ENCODE assay signal across 35 mouse cellular contexts in genomic region chr7:19880754-19881153, GRCm38 (mm10). TPM values are rescaled to one million over a fixed set of nuclear protein-coding genes. Genes with fewer than 3 reads are reported as not detected.
DNase-seq lines count a peak whose midpoint lies in the region; ATAC-seq and TF ChIP-seq lines count a peak whose summit lies in the region.
"Had no signal": no experiment of that assay in that cellular context is flagged by ENCODE, and none has a peak within 500 bp of the region (broad histone marks: within the 10 kb centered on the region; RNA-seq: fewer than 3 reads in every experiment).

No protein-coding gene starts in this region.

- no peaks in the 10 kb centered on the region for H3K36me3 ChIP-seq in liver, adult 2 months (ENCODE audit: control insufficient read depth, insufficient read depth, low read length)
- no peaks in the 10 kb centered on the region for H3K36me3 ChIP-seq in liver, embryonic 11.5 days (ENCODE audit: control insufficient read depth, insufficient read depth, low read length)
- H3K36me3 ChIP-seq in midbrain, embryonic 13.5 days, result no peaks in the 10 kb centered on the region
- H3K36me3 ChIP-seq: embryonic facial prominence, embryonic 12.5 days; heart, embryonic 10.5 days; hindbrain, embryonic 15.5 days; limb, embryonic 15.5 days; neural tube, embryonic 13.5 days had no signal

- H3K9me3 ChIP-seq in liver, embryonic 11.5 days (ENCODE audit: control insufficient read depth, low read length), result no peaks in the 10 kb centered on the region
- H3K9me3 ChIP-seq in midbrain, embryonic 13.5 days, result no peaks in the 10 kb centered on the region
- H3K9me3 ChIP-seq: hindbrain, embryonic 15.5 days; limb, embryonic 15.5 days; neural tube, embryonic 13.5 days had no signal

- no peak overlapping the region for H3K4me2 ChIP-seq in liver, embryonic 11.5 days
- H3K4me2 ChIP-seq in midbrain, embryonic 13.5 days (replicated peaks), result no peak overlapping the region
- H3K4me2 ChIP-seq: embryonic facial prominence, embryonic 12.5 days; hindbrain, embryonic 15.5 days; limb, embryonic 15.5 days; lung, embryonic 14.5 days; neural tube, embryonic 13.5 days had no signal

- H3K79me2 ChIP-seq in liver, adult 2 months (ENCODE audit: control insufficient read depth, insufficient read depth, low read length), result no peaks in the 10 kb centered on the region

- TF ChIP-seq CTCF in liver, adult 2 months (IDR thresholded peaks at IDR 0.05; ENCODE audit: low read depth, low read length), result peak; percentile 12; the same call in 1 of the 2 replicates
- peak; percentile 28; the same call in 1 of the 2 replicates for TF ChIP-seq CTCF in bone marrow macrophage, adult 2 months (IDR thresholded peaks at IDR 0.05; ENCODE audit: low read depth, low read length)

- peak; percentile 36 for DNase-seq in heart, adult 11 months
- DNase-seq in heart, postnatal 4 days, result no peak
- DNase-seq in liver, adult 2 months (ENCODE audit: extremely low read depth, low read depth, low spot score), result no peak
- no peak for DNase-seq in liver, embryonic 11.5 days (ENCODE audit: low spot score)
- peak; percentile 27 for DNase-seq in A20 (ENCODE audit: low read depth, low spot score)
- DNase-seq: adrenal gland, adult 2 months; B cell, adult 2 months; cerebellum, adult 18-20 months; cerebellum, postnatal 14 days; forebrain, postnatal 0 days; gastrocnemius, postnatal 36 days; kidney, adult 9 months; kidney, postnatal 36 days; layer of hippocampus, adult 9-11 months; left cerebral cortex, postnatal 4 days; lung, embryonic 14.5 days; lung, postnatal 4 days; thymus, postnatal 14 days had no signal

- peaks cover 4% of the 10 kb centered on the region for H3K4me1 ChIP-seq in liver, adult 2 months (ENCODE audit: control insufficient read depth, insufficient read depth, low read length)
- no peaks in the 10 kb centered on the region for H3K4me1 ChIP-seq in liver, embryonic 11.5 days (replicated peaks; ENCODE audit: control insufficient read depth, insufficient read depth, low read length)
- H3K4me1 ChIP-seq in bone marrow macrophage, adult 2 months (ENCODE audit: control insufficient read depth, insufficient read depth, low read length), result peaks cover 22% of the 10 kb centered on the region
- no peaks in the 10 kb centered on the region for H3K4me1 ChIP-seq in midbrain, embryonic 13.5 days (replicated peaks)
- H3K4me1 ChIP-seq: embryonic facial prominence, embryonic 12.5 days; heart, embryonic 10.5 days; hindbrain, embryonic 15.5 days; limb, embryonic 15.5 days; neural tube, embryonic 13.5 days had no signal

- no peak for TF ChIP-seq POLR2A in liver, adult 2 months (IDR thresholded peaks at IDR 0.05; ENCODE audit: extremely low read depth, insufficient read depth, low read length)
- no peak for TF ChIP-seq POLR2A in bone marrow macrophage, adult 2 months (IDR thresholded peaks at IDR 0.05; ENCODE audit: borderline replicate concordance, low read depth, low read length)

- H3K9ac ChIP-seq in liver, adult 2 months (ENCODE audit: low read depth, low read length), result no peak overlapping the region
- H3K9ac ChIP-seq in liver, embryonic 11.5 days (ENCODE audit: low read depth, low read length), result no peak overlapping the region
- H3K9ac ChIP-seq in midbrain, embryonic 13.5 days (replicated peaks), result no peak overlapping the region
- H3K9ac ChIP-seq: embryonic facial prominence, embryonic 12.5 days; forebrain, postnatal 0 days; hindbrain, embryonic 15.5 days; limb, embryonic 15.5 days; lung, embryonic 14.5 days; neural tube, embryonic 13.5 days had no signal

- no peaks in the 10 kb centered on the region for H3K27me3 ChIP-seq in liver, adult 2 months (ENCODE audit: control insufficient read depth, insufficient read depth, low read length)
- no peaks in the 10 kb centered on the region for H3K27me3 ChIP-seq in liver, embryonic 11.5 days (replicated peaks; ENCODE audit: control insufficient read depth, insufficient read depth, low read length)
- no peaks in the 10 kb centered on the region for H3K27me3 ChIP-seq in midbrain, embryonic 13.5 days
- H3K27me3 ChIP-seq: embryonic facial prominence, embryonic 12.5 days; hindbrain, embryonic 15.5 days; limb, embryonic 15.5 days; neural tube, embryonic 13.5 days had no signal

- 77% methylated on average over 8 of the region's 8 CpGs for WGBS in liver, adult 2 months
- 73% methylated on average over 8 of the region's 8 CpGs for WGBS in liver, embryonic 11.5 days
- 86% methylated on average over 8 of the region's 8 CpGs for WGBS in midbrain, embryonic 13.5 days

- no peak overlapping the region for H3K27ac ChIP-seq in liver, adult 2 months (replicated peaks; ENCODE audit: insufficient read depth, low read depth, low read length)
- H3K27ac ChIP-seq in liver, embryonic 11.5 days (ENCODE audit: low read depth, low read length), result no peak overlapping the region
- H3K27ac ChIP-seq in bone marrow macrophage, adult 2 months (ENCODE audit: insufficient read depth, low read depth, low read length), result no peak overlapping the region
- no peak overlapping the region for H3K27ac ChIP-seq in midbrain, embryonic 13.5 days
- H3K27ac ChIP-seq: embryonic facial prominence, embryonic 12.5 days; heart, embryonic 10.5 days; hindbrain, embryonic 15.5 days; limb, embryonic 15.5 days; neural tube, embryonic 13.5 days had no signal

- no peak for ATAC-seq in liver, embryonic 11.5 days (replicated peaks; ENCODE audit: low FRiP score)
- no peak for ATAC-seq in midbrain, embryonic 13.5 days
- ATAC-seq: midbrain, embryonic 16.5 days had no signal

- no peak overlapping the region for H3K4me3 ChIP-seq in liver, adult 2 months (ENCODE audit: insufficient read depth, low read depth, low read length)
- no peak overlapping the region for H3K4me3 ChIP-seq in liver, embryonic 11.5 days (ENCODE audit: low read depth, low read length)
- H3K4me3 ChIP-seq in bone marrow macrophage, adult 2 months (ENCODE audit: insufficient read depth, low read length), result no peak overlapping the region
- H3K4me3 ChIP-seq in midbrain, embryonic 13.5 days (replicated peaks), result no peak overlapping the region
- H3K4me3 ChIP-seq: embryonic facial prominence, embryonic 12.5 days; heart, embryonic 10.5 days; hindbrain, embryonic 15.5 days; limb, embryonic 15.5 days; myocyte; neural tube, embryonic 13.5 days had no signal

RNA-seq across cellular contexts. Expression of gene Ceacam19, which starts 7.0 kb away (rescaled TPM):
- not detected for total RNA-seq in heart, postnatal 4 days (2021)
- not detected in 2 replicates for total RNA-seq in liver, adult 2 months (2014; rRNA removed)
- not detected in 2 replicates for polyA plus RNA-seq in liver, adult 2 months (2012; rRNA removed)
- polyA plus RNA-seq in liver, embryonic 11.5 days (2014; fragmentation: Nextera tagmentation; extraction: Ambion mirVana), result not detected in 2 replicates
- polyA plus RNA-seq in bone marrow macrophage, adult 2 months (2012; ENCODE audit: insufficient read depth, insufficient read length, missing spikeins), result 8.1 and 8.5 TPM in 2 replicates
- polyA plus RNA-seq in midbrain, embryonic 13.5 days (2015; fragmentation: Nextera tagmentation; extraction: Ambion mirVana), result not detected in 2 replicates
- total RNA-seq: adrenal gland, adult 2 months; adrenal gland, postnatal 4 days; forebrain, postnatal 0 days; gastrocnemius, postnatal 36 days; hematopoietic stem cell, adult 5-6 weeks; left cerebral cortex, adult 18-20 months; left cerebral cortex, postnatal 4 days; megakaryocyte-erythroid progenitor cell, adult 5-6 weeks had no signal
- polyA plus RNA-seq: adrenal gland, adult 2 months; embryonic facial prominence, embryonic 12.5 days; forebrain, embryonic 11.5 days; forebrain, postnatal 0 days; heart, embryonic 10.5 days; hindbrain, embryonic 15.5 days; intestine, embryonic 14.5 days; lung, embryonic 14.5 days; midbrain, embryonic 16.5 days; neural tube, embryonic 13.5 days; testis, adult 2 months had no signal

RNA-seq across cellular contexts. Expression of gene Ceacam16, which starts 19.7 kb away (rescaled TPM):
- total RNA-seq in heart, postnatal 4 days (2021), result under 1 TPM in 1 of 2 experiments, not detected in 1; 0.38 TPM
- total RNA-seq in liver, adult 2 months (2014; rRNA removed), result 0.09 and 0.34 TPM in 2 replicates
- polyA plus RNA-seq in liver, adult 2 months (2012; rRNA removed), result 0.09 and 0.11 TPM in 2 replicates
- not detected in 2 replicates for polyA plus RNA-seq in liver, embryonic 11.5 days (2014; fragmentation: Nextera tagmentation; extraction: Ambion mirVana)
- polyA plus RNA-seq in bone marrow macrophage, adult 2 months (2012; ENCODE audit: insufficient read depth, insufficient read length, missing spikeins), result 1.6 and 3.5 TPM in 2 replicates
- polyA plus RNA-seq in midbrain, embryonic 13.5 days (2015; fragmentation: Nextera tagmentation; extraction: Ambion mirVana), result 0.54 and 0.62 TPM in 2 replicates
- total RNA-seq: adrenal gland, adult 2 months; forebrain, postnatal 0 days; gastrocnemius, postnatal 36 days; left cerebral cortex, adult 18-20 months; left cerebral cortex, postnatal 4 days; megakaryocyte-erythroid progenitor cell, adult 5-6 weeks had no signal
- polyA plus RNA-seq: embryonic facial prominence, embryonic 12.5 days; heart, embryonic 10.5 days; heart, embryonic 16.5 days; intestine, embryonic 14.5 days; limb, embryonic 15.5 days; lung, embryonic 14.5 days had no signal

RNA-seq across cellular contexts. Expression of gene Gm19345, which starts 29.0 kb away (rescaled TPM):
- total RNA-seq in heart, postnatal 4 days (2021), result not detected
- total RNA-seq in liver, adult 2 months (2014; rRNA removed), result not detected in 2 replicates
- polyA plus RNA-seq in liver, adult 2 months (2012; rRNA removed), result 0.11 TPM in 1 of 2 replicates, not detected in the other
- not detected in 2 replicates for polyA plus RNA-seq in liver, embryonic 11.5 days (2014; fragmentation: Nextera tagmentation; extraction: Ambion mirVana)
- polyA plus RNA-seq in bone marrow macrophage, adult 2 months (2012; ENCODE audit: insufficient read depth, insufficient read length, missing spikeins), result not detected in 2 replicates
- polyA plus RNA-seq in midbrain, embryonic 13.5 days (2015; fragmentation: Nextera tagmentation; extraction: Ambion mirVana), result 5.7 and 6.6 TPM in 2 replicates
- total RNA-seq: adrenal gland, postnatal 4 days; gastrocnemius, postnatal 36 days; hematopoietic stem cell, adult 5-6 weeks; megakaryocyte-erythroid progenitor cell, adult 5-6 weeks had no signal
- polyA plus RNA-seq: forebrain, embryonic 11.5 days; heart, embryonic 10.5 days; heart, embryonic 16.5 days; limb, embryonic 15.5 days; lung, embryonic 14.5 days had no signal

RNA-seq across cellular contexts. Expression of gene Pvr, which starts 40.2 kb away (rescaled TPM):
- 10 to 100 TPM; 25.7 to 28.3 TPM for total RNA-seq in heart, postnatal 4 days (2021)
- total RNA-seq in liver, adult 2 months (2014; rRNA removed), result 5.1 and 7.6 TPM in 2 replicates
- polyA plus RNA-seq in liver, adult 2 months (2012; rRNA removed), result 3.4 and 6.8 TPM in 2 replicates
- 5.1 and 6.1 TPM in 2 replicates for polyA plus RNA-seq in liver, embryonic 11.5 days (2014; fragmentation: Nextera tagmentation; extraction: Ambion mirVana)
- 13.0 and 16.9 TPM in 2 replicates for polyA plus RNA-seq in bone marrow macrophage, adult 2 months (2012; ENCODE audit: insufficient read depth, insufficient read length, missing spikeins)
- polyA plus RNA-seq in midbrain, embryonic 13.5 days (2015; fragmentation: Nextera tagmentation; extraction: Ambion mirVana), result 5.3 and 6.2 TPM in 2 replicates

RNA-seq across cellular contexts. Expression of gene Bcl3, which starts 58.2 kb away (rescaled TPM):
- total RNA-seq in heart, postnatal 4 days (2021), result 1 to 10 TPM; 4.0 TPM
- 3.0 and 7.4 TPM in 2 replicates for total RNA-seq in liver, adult 2 months (2014; rRNA removed)
- polyA plus RNA-seq in liver, adult 2 months (2012; rRNA removed), result 72.8 and 76.8 TPM in 2 replicates
- 5.4 and 7.0 TPM in 2 replicates for polyA plus RNA-seq in liver, embryonic 11.5 days (2014; fragmentation: Nextera tagmentation; extraction: Ambion mirVana)
- 60.7 and 72.2 TPM in 2 replicates for polyA plus RNA-seq in bone marrow macrophage, adult 2 months (2012; ENCODE audit: insufficient read depth, insufficient read length, missing spikeins)
- polyA plus RNA-seq in midbrain, embryonic 13.5 days (2015; fragmentation: Nextera tagmentation; extraction: Ambion mirVana), result 0.27 and 0.88 TPM in 2 replicates
- total RNA-seq: megakaryocyte-erythroid progenitor cell, adult 5-6 weeks had no signal

Comparison
In these comparisons a context has a peak if more than half of its experiments do, and no peak if none do; other contexts are left out.
1. DNase-seq: peak in heart, adult 11 months (single experiment) and A20 (single experiment); none in heart, postnatal 4 days (single experiment), liver, adult 2 months (single experiment) and liver, embryonic 11.5 days (single experiment).